Mouse (Mus musculus): ENCODE measurements around the gene Rab19.

DNA sequence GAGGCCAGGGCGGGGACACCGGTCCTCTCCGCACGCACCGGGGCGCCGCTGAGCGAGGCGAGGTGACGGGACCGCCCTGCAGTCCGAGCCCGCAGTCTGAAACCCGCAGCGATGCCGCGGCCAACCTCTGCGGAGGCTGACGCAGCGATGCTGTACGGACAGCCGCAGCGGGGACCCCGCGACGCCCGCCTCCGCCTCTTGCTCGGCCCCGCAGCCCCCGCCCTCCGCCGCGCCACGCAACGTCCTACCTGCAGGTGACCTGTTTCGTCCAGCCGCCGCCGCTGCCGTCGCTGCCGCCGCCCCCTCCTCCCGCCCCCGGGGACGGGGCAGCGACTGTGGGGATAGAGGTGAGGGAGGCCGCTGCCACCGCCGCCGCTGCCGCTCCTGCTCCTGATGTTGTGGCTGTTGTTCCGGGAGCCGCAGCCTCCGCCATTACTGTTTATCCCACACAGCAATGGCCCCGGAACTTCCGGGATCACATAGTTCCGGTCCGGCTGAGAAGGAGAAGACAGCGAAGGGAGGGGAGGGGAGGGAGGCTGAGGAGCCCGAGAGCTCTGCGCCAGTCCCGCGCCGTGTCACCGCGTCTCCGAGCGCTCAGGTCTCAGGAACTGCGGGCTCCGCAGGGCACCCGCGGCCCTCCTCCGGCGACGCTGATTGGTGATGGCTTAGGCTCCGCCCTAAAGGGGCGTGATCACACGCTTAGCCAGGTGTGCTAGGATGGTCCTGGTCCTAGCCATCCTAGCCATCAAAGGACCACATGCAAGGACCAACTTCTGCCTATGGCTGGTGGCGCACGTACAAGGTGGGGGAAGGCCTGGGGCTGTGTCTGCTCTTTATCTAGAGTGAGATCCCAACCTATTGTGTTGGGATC, 39.1 kb downstream of the Rab19 start, which contains the start of gene Mkrn1:
- TF ChIP-seq CTCF (IDR thresholded peaks at IDR 0.05; ENCODE audit: low read depth) (no peak), EP300 (optimal IDR thresholded peaks at IDR 0.05) (no peak)

All from stomach, postnatal 0 days (tissue).